Mouse (Mus musculus) T-helper 1 cell (primary cell): Measurements from ENCODE around the gene Vhl.

Source experiments
- in situ Hi-C: fragments of 300-600 bp; cut with MboI, MseI; formaldehyde crosslinking; loops from one replicate; pipeline ENCODE4 v1.15.1; 2025; ENCODE audit warnings: high pct_unique_total_duplicates

Vhl gene

GRCm38 (mm10) chr6:113623941-113624751, at the start of gene Vhl:
TSS of gene Vhl (plus strand) at chr6:113623959.
- in situ Hi-C loops = no loop called here

GRCm38 (mm10) chr6:113576044-113576443, 47.7 kb upstream of the Vhl start:
- in situ Hi-C loops = loop anchor here (25.0 kb wide), 1 partner anchor 486 kb away; no protein-coding TSS in a partner anchor

- in situ Hi-C loops = loop anchor here (25.0 kb wide), 1 partner anchor 483 kb away; no protein-coding TSS in a partner anchor
These were observed 44.5 kb upstream of the Vhl start for GRCm38 (mm10) chr6:113579306-113579705.

GRCm38 (mm10) chr6:113583023-113583422, 40.7 kb upstream of the Vhl start:
- in situ Hi-C loops = loop anchor here (25.0 kb wide), 1 partner anchor 479 kb away; no protein-coding TSS in a partner anchor

GRCm38 (mm10) chr6:113585065-113585464, 38.7 kb upstream of the Vhl start:
- in situ Hi-C loops = loop anchor here (25.0 kb wide), 1 partner anchor 477 kb away; no protein-coding TSS in a partner anchor

GRCm38 (mm10) chr6:113586466-113587183, 37.1 kb upstream of the Vhl start:
- in situ Hi-C loops = loop anchor here (25.0 kb wide), 1 partner anchor 476 kb away; no protein-coding TSS in a partner anchor

- in situ Hi-C loops = loop anchor here (25.0 kb wide), 1 partner anchor 470 kb away; no protein-coding TSS in a partner anchor
These were observed 31.1 kb upstream of the Vhl start for GRCm38 (mm10) chr6:113592637-113593036.

- in situ Hi-C loops = loop anchor here (25.0 kb wide), 1 partner anchor 464 kb away; no protein-coding TSS in a partner anchor
These were observed 25.8 kb upstream of the Vhl start for GRCm38 (mm10) chr6:113597945-113598344.

- in situ Hi-C loops = loop anchor here (25.0 kb wide), 1 partner anchor 462 kb away; no protein-coding TSS in a partner anchor
These were observed 23.9 kb upstream of the Vhl start for GRCm38 (mm10) chr6:113599833-113600232.

GRCm38 (mm10) chr6:113600543-113601139, 23.1 kb upstream of the Vhl start, which contains the start of gene Fancd2os:
TSS of gene Fancd2os (minus strand) at chr6:113600715.
- in situ Hi-C loops = no loop called here

- in situ Hi-C loops = no loop called here
These were observed 20.9 kb upstream of the Vhl start for GRCm38 (mm10) chr6:113602821-113603220.

- in situ Hi-C loops = no loop called here
These were observed 19.8 kb upstream of the Vhl start for GRCm38 (mm10) chr6:113603993-113604392.

- in situ Hi-C loops = no loop called here
These were observed 19.1 kb upstream of the Vhl start, which contains the start of gene Brk1 for GRCm38 (mm10) chr6:113604432-113605223. TSS of gene Brk1 (plus strand) at chr6:113604772.

GRCm38 (mm10) chr6:113605224-113605545, 18.6 kb upstream of the Vhl start:
- in situ Hi-C loops = no loop called here

- in situ Hi-C loops = no loop called here
These were observed 14.9 kb upstream of the Vhl start for GRCm38 (mm10) chr6:113608871-113609270.

- in situ Hi-C loops = no loop called here
These were observed 14.5 kb upstream of the Vhl start for GRCm38 (mm10) chr6:113609293-113609692.

GRCm38 (mm10) chr6:113612258-113612969, 11.3 kb upstream of the Vhl start:
- in situ Hi-C loops = loop anchor here (5.0 kb wide), 1 partner anchor 80 kb away; the partner anchor contains the start of genes Emc3 and Fancd2

- in situ Hi-C loops = loop anchor here (5.0 kb wide), 1 partner anchor 82 kb away; the partner anchor contains the start of genes Emc3 and Fancd2
These were observed 9.6 kb upstream of the Vhl start for GRCm38 (mm10) chr6:113614152-113614551.

GRCm38 (mm10) chr6:113614997-113615396, 8.8 kb upstream of the Vhl start:
- in situ Hi-C loops = loop anchor here (5.0 kb wide), 1 partner anchor 83 kb away; the partner anchor contains the start of genes Emc3 and Fancd2

- in situ Hi-C loops = no loop called here
These were observed 8.3 kb upstream of the Vhl start for GRCm38 (mm10) chr6:113615489-113615888.
